Mouse (Mus musculus) heart, embryonic 15.5 days (tissue): ENCODE results near the gene Hist2h2aa2. TPM values are rescaled to one million over a fixed set of nuclear protein-coding genes. Genes with fewer than 3 reads are reported as not detected.
A peak's percentile ranks its signal among the peaks of the same experiment; 100 is the strongest.
"Not testable (repeated sequence)": the region's sequence is repeated elsewhere in the genome, so short reads cannot be mapped to it uniquely, and the experiment has no call there.

Experiments used
- ATAC-seq: fragments of 200-750 bp; cut with Nextera tagmentation; replicated peaks from 2 replicates; pipeline ENCODE4 v1.8.0; 2017; ENCODE audit warnings: low read depth, moderate TSS enrichment; ENCODE audit not compliant: insufficient number of reproducible peaks, insufficient read depth, low FRiP score
- H3K27ac ChIP-seq: fragments of 300-500 bp; sonication (generic); 2 replicates; pipeline ENCODE4 v1.5.1; 2015; ENCODE audit warnings: mild to moderate bottlenecking, inconsistent platforms
- H3K27me3 ChIP-seq: fragments of 300-500 bp; sonication (generic); 2 replicates; pipeline ENCODE4 v1.6.1; 2015; ENCODE audit warnings: inconsistent platforms
- H3K36me3 ChIP-seq: fragments of 300-500 bp; sonication (generic); 2 replicates; pipeline ENCODE4 v1.6.1; 2015; ENCODE audit warnings: mild to moderate bottlenecking, inconsistent platforms
- H3K4me1 ChIP-seq: fragments of 300-500 bp; sonication (generic); replicated peaks from 2 replicates; pipeline ENCODE4 v1.6.1; 2015; ENCODE audit warnings: inconsistent platforms
- H3K4me2 ChIP-seq: fragments of 300-500 bp; sonication (generic); 2 replicates; pipeline ENCODE4 v1.6.1; 2015; ENCODE audit warnings: inconsistent platforms, mild to moderate bottlenecking, moderate library complexity
- H3K4me3 ChIP-seq: fragments of 300-500 bp; sonication (generic); 2 replicates; pipeline ENCODE4 v1.5.1; 2015; ENCODE audit warnings: mild to moderate bottlenecking, inconsistent platforms
- H3K9ac ChIP-seq: fragments of 300-500 bp; sonication (generic); 2 replicates; pipeline ENCODE4 v1.6.1; 2015; ENCODE audit warnings: mild to moderate bottlenecking, inconsistent platforms
- H3K9me3 ChIP-seq: fragments of 300-500 bp; sonication (generic); replicated peaks from 2 replicates; pipeline ENCODE4 v1.6.1; 2016; ENCODE audit warnings: inconsistent platforms
- WGBS: fragments of 180-500 bp; shearing (Covaris S2); methylation state at CpG from one replicate; pipeline ENCODE4 v1.1.7; 2015; ENCODE audit warnings: mixed read lengths; 5-methylcytosine and 5-hydroxymethylcytosine counted together
- polyA plus RNA-seq: library from polyadenylated mRNA; unstranded; fragments of >200 nt; fragmentation: Nextera tagmentation; extraction: Ambion mirVana; gene quantifications from 2 replicates; pipeline ENCODE4 v1.2.1, GENCODE M21; 2015

Hist2h2aa2 gene
- polyA plus RNA-seq, 1 experiment from 2014 or later: 45.9 TPM

DNA sequence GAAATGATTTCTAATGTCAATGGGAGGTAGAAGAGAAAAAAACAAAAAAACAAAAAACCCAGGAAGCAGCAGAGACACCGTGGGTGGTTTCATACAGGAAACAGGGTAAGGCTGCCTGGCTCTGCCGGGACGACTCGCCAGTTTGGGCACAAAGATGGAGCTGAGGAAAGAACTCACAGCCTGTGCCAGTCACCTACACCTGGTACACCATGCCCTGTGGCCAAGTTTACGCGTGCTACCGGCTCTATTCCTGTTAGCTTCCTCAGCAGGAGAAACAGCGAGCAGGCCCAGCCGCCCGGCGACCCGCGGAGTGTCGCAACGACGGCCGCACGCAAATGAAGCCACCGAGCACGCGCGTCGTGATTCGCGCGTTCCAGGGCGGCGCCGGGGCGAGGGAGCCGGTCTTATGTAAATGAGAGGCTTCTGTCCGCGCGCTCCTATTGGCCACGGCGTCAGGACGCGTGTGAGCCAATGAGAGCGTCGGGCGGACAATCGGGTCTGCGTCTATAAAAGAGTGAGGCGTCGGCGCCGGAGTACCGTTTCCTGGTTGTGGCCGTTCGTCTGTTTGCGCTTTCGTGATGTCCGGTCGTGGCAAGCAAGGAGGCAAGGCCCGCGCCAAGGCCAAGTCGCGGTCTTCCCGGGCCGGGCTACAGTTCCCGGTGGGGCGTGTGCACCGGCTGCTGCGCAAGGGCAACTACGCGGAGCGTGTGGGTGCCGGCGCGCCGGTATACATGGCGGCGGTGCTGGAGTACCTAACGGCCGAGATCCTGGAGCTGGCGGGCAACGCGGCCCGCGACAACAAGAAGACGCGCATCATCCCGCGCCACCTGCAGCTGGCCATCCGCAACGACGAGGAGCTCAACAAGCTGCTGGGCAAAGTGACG, 5.2 kb upstream of the Hist2h2aa2 start, which contains the start of gene Hist2h2aa1:
Gene Hist2h2aa1, plus strand, starts transcription at position 495 of the 884 bp plus-strand sequence.
- Histone ChIP-seq H3K4me3 (peak within 1 kb of the TSS; percentile 50), H3K27ac (peak within 1 kb of the TSS; percentile 96), H3K4me2 (peak within 1 kb of the TSS; percentile 73), H3K9ac (peak within 1 kb of the TSS; percentile 66), H3K4me1 (peaks cover 37% of the 10 kb centered on the region)
- WGBS: under 1% methylated on average over 41 of the region's 88 CpGs
- H3K36me3 ChIP-seq, H3K9me3 ChIP-seq, H3K27me3 ChIP-seq: not testable (repeated sequence)
- peak; percentile 87 for ATAC-seq

DNA sequence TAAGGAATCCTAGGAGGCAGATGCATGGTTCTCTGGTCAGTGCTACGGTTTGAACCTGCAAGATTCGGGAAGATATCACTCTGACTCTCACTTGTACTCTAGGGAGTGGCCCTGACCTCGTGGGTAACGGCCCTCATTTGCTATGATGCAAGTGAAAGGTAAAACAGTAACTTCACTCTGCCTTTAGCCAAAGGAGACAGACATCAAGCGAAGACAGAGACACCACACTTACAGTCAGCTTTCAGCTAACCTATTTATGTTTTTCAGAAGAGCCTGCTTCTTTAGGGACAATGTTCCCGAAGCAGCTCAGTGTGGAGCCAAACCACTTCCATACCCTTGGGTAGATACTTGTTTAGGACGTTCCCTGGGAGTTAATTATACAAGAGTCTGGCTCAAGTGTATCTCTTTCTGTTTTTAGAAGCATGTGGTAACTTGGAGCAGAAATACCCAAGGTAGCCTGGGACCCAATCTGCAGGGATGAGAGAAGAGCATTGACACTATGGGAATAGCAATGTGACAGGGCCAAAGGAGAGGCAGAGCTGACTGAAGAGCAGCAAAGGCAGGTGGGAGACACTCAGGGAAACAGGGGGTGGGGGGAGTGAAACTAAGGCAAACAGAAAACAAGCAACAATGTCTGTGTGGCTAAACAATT, 4.0 kb upstream of the Hist2h2aa2 start:
- peak overlapping the region; percentile 96 for H3K27ac ChIP-seq
- peak overlapping the region; percentile 66; the same call in 1 of the 2 replicates for H3K9ac ChIP-seq
- no peaks in the 10 kb centered on the region for H3K36me3 ChIP-seq
- H3K4me2 ChIP-seq: peak overlapping the region; percentile 73
- ATAC-seq: no peak
- WGBS: 76% methylated on average over 7 of the region's 7 CpGs
- peaks cover 35% of the 10 kb centered on the region for H3K4me1 ChIP-seq
- H3K4me3 ChIP-seq: peak overlapping the region; percentile 50; the same call in 1 of the 2 replicates
- no peaks in the 10 kb centered on the region for H3K27me3 ChIP-seq
- H3K9me3 ChIP-seq: no peaks in the 10 kb centered on the region

DNA sequence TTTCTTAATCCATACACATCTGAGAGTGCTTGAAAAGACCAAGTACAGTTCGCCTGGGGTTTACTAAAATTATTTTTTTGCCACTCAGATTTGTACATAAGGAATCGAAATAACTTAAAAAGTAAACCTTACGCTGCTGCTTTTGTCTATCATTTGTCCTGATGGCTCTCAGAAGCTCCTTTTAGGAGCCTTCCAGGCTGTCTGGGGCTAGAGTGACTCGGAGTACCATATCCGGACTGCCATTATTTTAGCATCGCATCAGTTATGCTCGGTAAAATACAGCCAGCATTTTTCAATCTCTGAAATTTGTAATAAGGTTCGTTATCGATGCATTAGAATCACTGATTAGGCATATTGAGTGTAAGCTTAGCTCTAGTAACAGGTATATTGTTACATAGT, 722 bp upstream of the Hist2h2aa2 start:
- H3K4me3 ChIP-seq: no peak overlapping the region
- ATAC-seq: no peak
- WGBS: 80% methylated on average over 9 of the region's 9 CpGs

DNA sequence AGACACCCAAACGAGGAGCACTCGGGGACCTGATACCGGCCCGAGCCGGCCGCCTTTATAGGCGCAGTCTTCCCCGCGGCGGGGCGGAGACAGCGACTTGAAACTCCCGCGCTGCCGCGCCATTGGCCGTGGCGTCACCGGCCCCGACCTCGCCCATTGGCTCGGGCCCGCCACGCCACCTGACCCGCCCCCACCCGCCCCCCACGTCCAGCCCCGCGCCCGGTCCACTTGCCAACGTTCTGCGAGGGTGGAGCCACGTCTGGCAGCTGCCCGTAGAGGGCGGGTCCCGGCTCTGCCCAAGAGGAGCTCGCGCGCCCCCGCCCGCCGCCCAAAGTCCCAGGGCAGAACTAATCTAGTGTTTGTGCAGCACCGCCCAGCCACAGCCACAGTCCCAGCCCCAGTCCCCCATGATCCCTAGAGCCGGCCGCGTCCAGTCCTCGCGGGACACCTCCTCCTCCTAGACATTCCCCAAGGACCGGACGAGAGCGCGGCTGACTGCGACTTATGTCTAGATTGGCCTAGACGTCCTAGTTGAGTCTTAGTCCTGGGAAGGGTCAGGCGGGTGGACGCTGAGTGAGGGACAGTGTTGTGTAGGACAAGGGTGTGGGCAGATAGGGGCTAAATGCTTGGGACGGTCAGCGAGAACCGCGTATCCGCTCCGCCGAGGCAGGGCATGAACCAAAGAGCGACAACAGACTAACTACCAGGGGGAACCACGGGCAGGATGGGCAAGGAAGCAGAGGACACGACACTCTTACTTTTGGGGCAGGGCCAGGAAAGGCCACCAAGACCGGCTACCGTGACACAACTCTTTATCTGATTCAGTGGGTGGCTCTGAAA, 902 bp downstream of the Hist2h2aa2 start, which contains the start of gene Hist2h3c2:
Gene Hist2h3c2, minus strand, starts transcription at position 174 of the 840 bp plus-strand sequence.
- H3K27me3 ChIP-seq, H3K36me3 ChIP-seq, H3K9me3 ChIP-seq: not testable (repeated sequence)
- Histone ChIP-seq H3K4me1 (peaks cover 30% of the 10 kb centered on the region), H3K4me3 (peak within 1 kb of the TSS; percentile 55), H3K9ac (peak within 1 kb of the TSS; percentile 65), H3K27ac (peak within 1 kb of the TSS; percentile 82), H3K4me2 (peak within 1 kb of the TSS; percentile 65)
- peak; percentile 87 for ATAC-seq
- 0% methylated on average over 20 of the region's 68 CpGs for WGBS

More for the DNA sequence above, 722 bp upstream of the Hist2h2aa2 start:
- no peaks in the 10 kb centered on the region for H3K36me3 ChIP-seq
- no peaks in the 10 kb centered on the region for H3K9me3 ChIP-seq
- H3K27ac ChIP-seq: peak overlapping the region; percentile 87
- peak overlapping the region; percentile 52 for H3K9ac ChIP-seq
- peak overlapping the region; percentile 56 for H3K4me2 ChIP-seq
- peaks cover 35% of the 10 kb centered on the region for H3K4me1 ChIP-seq
- H3K27me3 ChIP-seq: no peaks in the 10 kb centered on the region

DNA sequence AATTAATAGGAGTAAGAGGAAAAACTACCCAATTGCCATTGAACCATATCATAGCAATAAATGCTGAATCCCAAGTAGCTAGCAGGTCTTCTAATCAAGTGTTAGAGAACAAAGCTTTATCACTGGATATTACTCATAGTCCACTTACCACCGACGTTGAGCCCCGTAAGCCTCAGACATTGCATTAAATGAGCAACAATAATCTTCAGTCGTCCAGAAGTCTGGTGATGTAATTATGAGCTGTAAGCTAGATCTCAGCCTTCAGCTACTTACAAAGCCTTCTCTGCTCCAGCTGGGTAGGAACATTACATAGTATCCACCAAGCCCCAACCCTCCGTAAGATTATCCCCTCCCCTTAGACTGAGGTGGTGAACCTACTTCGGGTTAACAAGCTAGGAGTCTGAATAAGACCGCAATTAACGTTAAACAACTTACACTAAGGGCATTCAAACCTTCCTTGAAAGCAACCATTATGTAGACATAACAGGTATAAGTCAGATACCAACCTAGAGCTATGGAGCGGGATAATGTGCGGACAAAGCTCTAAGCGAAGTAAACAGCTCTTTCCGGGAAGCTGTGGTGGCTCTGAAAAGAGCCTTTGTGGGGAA, 2.1 kb downstream of the Hist2h2aa2 start:
- Histone ChIP-seq H3K4me3 (peak overlapping the region; percentile 55), H3K27ac (peak overlapping the region; percentile 69), H3K4me2 (peak overlapping the region; percentile 65), H3K9me3 (no peaks in the 10 kb centered on the region), H3K9ac (peak overlapping the region; percentile 65), H3K27me3 (no peaks in the 10 kb centered on the region), H3K36me3 (no peaks in the 10 kb centered on the region), H3K4me1 (peaks cover 19% of the 10 kb centered on the region)
- under 1% methylated on average over 12 of the region's 12 CpGs for WGBS
- ATAC-seq: no peak

DNA sequence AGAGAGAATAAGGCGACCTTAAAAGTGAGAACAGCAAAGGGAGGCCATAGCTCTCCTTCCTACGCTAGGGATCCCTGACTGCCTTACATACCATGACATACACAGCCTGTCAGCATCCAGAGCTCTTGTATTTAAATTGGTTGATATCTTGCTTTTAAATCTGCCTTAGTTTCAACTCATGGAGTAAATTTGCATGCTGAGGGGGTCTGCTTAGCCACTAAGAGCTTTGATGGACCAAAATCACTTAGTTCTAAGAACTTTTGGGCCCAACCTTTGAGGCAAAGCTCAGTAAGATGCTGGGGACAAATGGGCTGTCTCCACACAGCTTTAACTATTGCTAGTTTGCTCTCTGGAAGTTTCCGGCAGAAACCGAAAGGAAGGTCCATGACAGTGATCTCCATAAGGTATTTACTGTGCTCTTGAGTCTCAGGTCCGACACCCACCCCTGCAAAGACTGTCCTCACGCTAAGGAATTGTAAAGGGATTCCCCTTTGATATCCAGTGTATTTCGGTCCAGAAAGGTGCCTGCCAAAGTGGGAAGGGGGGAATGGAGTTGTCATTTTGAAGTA, 2.7 kb downstream of the Hist2h2aa2 start:
- peak overlapping the region; percentile 65 for H3K4me2 ChIP-seq
- H3K36me3 ChIP-seq: no peaks in the 10 kb centered on the region
- peak overlapping the region; percentile 69 for H3K27ac ChIP-seq
- 21% methylated on average over 7 of the region's 7 CpGs for WGBS
- peak overlapping the region; percentile 55 for H3K4me3 ChIP-seq
- H3K9me3 ChIP-seq: no peaks in the 10 kb centered on the region
- H3K4me1 ChIP-seq: peaks cover 19% of the 10 kb centered on the region
- no peaks in the 10 kb centered on the region for H3K27me3 ChIP-seq
- ATAC-seq: no peak
- peak overlapping the region; percentile 65 for H3K9ac ChIP-seq

DNA sequence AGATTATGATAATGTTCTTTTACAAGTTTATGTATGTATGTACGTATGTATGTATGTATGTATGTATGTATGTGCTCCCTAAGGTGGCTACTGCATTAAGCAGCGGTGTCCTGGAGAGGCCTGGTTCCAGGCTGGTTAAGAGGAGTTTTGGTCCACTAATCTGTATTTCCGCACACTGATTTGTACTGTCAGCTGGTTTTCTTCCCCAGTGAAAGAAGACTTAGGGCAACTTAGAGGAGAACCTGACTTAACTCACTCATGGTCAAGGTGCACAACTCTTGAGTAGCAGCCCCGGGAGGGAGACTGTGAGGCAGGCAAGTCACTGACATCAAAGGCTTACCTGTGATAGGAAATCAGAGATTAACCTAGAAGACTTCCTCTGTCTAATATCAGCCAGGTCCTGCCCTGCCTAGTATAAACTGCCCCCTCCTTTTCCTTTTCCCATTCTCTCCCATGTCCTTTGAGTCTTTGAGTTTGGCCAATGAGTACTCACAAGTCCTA, 3.2 kb downstream of the Hist2h2aa2 start:
- Histone ChIP-seq H3K4me1 (peaks cover 19% of the 10 kb centered on the region), H3K27me3 (no peaks in the 10 kb centered on the region), H3K9me3 (no peaks in the 10 kb centered on the region), H3K4me3 (peak overlapping the region; percentile 55), H3K4me2 (peak overlapping the region; percentile 65), H3K36me3 (no peaks in the 10 kb centered on the region), H3K27ac (peak overlapping the region; percentile 69), H3K9ac (peak overlapping the region; percentile 65; the same call in 1 of the 2 replicates)
- ATAC-seq: no peak
- WGBS: 79% methylated on average over 4 of the region's 4 CpGs

DNA sequence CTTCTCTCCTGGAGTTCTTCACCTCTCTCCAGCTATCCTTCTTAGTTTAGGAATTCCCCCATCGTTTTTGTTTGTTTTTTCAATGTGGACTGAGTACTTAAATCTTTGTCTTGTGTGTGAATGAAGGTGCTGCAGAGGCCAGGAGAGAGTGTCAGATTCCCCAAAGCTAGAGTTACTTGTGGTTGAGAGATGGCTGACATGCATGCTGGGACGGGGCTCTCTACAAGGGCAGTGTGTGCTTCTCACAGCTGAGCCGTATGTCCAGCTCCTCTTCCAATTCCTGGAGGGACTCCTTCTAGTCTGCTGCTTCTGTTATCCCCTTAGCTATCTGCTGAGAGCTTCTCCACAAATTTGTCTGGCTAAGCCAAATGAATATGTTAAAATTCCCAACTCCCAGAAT, 4.2 kb downstream of the Hist2h2aa2 start:
- H3K27me3 ChIP-seq: no peaks in the 10 kb centered on the region
- H3K4me1 ChIP-seq: peaks cover 19% of the 10 kb centered on the region
- no peak overlapping the region for H3K4me3 ChIP-seq
- no peak overlapping the region for H3K4me2 ChIP-seq
- 51% methylated on average over 3 of the region's 3 CpGs for WGBS
- no peaks in the 10 kb centered on the region for H3K36me3 ChIP-seq
- no peak for ATAC-seq
- no peak overlapping the region for H3K27ac ChIP-seq
- H3K9me3 ChIP-seq: no peaks in the 10 kb centered on the region
- H3K9ac ChIP-seq: no peak overlapping the region

DNA sequence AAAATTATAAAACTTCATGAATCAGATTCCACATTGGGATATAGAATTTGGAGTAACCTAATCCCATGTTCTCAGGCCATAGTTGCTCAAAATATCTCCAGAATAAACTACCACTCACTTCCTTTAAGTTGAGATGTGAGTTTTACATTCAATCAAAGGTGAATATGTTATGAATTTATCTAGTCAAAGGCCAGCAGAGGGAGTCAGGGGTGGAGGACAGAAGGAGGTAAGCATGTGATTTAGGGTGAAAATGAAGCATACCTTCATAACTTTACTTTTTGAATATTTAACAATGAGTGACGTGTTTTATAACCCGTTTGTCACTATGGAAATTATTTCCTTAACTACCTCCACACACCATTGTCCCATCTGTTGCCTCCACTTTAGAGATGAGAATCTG, 5.2 kb downstream of the Hist2h2aa2 start:
- 87% methylated on average over 2 of the region's 2 CpGs for WGBS
- Histone ChIP-seq H3K4me2 (no peak overlapping the region), H3K9ac (no peak overlapping the region), H3K27ac (no peak overlapping the region), H3K27me3 (no peaks in the 10 kb centered on the region), H3K4me3 (no peak overlapping the region), H3K4me1 (peaks cover 16% of the 10 kb centered on the region), H3K36me3 (no peaks in the 10 kb centered on the region), H3K9me3 (no peaks in the 10 kb centered on the region)
- no peak for ATAC-seq

DNA sequence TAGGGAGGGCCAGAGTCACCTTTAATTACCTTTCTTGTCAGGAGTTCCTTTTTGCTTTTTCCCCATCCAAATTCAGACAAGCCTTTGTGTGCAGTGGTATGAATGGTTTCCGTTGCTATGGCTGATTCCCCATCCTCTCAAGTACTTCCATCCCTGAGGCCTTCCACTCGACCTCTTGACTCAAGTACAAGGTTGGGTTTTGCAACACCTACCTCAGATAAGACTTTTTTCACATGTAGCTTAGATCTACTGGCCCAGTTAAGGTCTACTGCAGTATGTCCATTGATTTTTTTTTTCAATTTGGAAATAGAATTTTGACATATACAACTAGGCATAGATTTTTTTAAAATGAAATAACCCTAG, 8.3 kb downstream of the Hist2h2aa2 start:
- 41% methylated on average over 2 of the region's 2 CpGs for WGBS
- ATAC-seq: no peak

More for the DNA sequence above, 8.3 kb downstream of the Hist2h2aa2 start:
- Histone ChIP-seq H3K9me3 (no peaks in the 10 kb centered on the region), H3K27me3 (no peaks in the 10 kb centered on the region), H3K4me3 (no peak overlapping the region), H3K4me2 (no peak overlapping the region), H3K27ac (no peak overlapping the region), H3K9ac (no peak overlapping the region), H3K4me1 (peaks cover 1% of the 10 kb centered on the region), H3K36me3 (no peaks in the 10 kb centered on the region)
